Mouse (Mus musculus): Measurements from ENCODE around the gene Chchd1. TPM values are rescaled to one million over a fixed set of nuclear protein-coding genes. Genes with fewer than 3 reads are reported as not detected.
A peak's percentile ranks its signal among the peaks of the same experiment; 100 is the strongest.

Chchd1 gene
- polyA plus RNA-seq, 1 experiment from 2014 or later: 194 TPM

DNA sequence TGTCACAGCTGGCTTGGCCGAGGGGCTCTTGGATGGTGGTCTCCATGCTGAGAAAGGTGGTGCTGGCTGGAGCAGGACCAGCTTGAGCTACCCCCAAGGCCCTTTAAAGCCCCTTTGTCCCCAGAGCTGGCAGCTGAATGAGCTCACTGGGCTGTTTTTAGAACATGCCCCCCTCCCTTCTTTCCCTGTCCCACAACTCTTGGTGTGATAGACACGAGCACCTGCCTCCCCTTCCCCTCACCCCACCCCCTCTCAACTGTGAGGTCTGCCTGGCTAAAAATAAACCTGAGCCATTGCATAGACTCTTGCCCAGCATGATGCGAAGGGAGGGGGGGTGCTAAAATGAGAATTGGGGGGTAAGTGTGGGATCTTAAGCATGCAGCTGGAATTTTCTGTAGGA is 38.4 kb upstream of the Chchd1 start:
- 41% methylated on average over 3 of the region's 3 CpGs for WGBS
- peak overlapping the region; percentile 71 for H3K4me3 ChIP-seq
- peak overlapping the region; percentile 43; the same call in 1 of the 2 replicates for H3K9ac ChIP-seq
- no peaks in the 10 kb centered on the region for H3K9me3 ChIP-seq
- H3K4me2 ChIP-seq (replicated peaks): peak overlapping the region; percentile 41
- peaks cover 41% of the 10 kb centered on the region for H3K4me1 ChIP-seq
- no peaks in the 10 kb centered on the region for H3K36me3 ChIP-seq
- ATAC-seq (ENCODE audit: low FRiP score, low read depth): peak; percentile 39
- H3K27me3 ChIP-seq: peaks cover 21% of the 10 kb centered on the region
- H3K27ac ChIP-seq: peak overlapping the region; percentile 79

DNA sequence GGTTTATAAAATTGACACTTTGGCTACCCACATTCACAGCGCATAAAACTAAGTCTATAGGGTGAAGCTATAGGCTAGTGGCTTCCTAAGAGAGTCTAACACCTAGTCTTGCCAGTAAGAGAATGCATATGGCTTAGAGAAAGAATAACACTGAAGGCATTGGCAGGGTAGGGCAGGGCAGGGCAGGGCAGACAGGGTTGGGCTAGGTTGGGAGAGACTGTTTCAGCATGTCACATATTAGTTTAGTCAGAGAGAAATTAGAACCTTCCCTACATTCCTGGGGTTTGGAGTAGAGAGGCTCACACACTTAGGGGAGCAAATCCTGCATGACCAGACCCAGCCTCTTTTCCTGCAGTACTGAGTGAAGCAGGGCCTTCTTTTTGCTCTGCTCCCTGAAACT is 35.3 kb upstream of the Chchd1 start:
- H3K9me3 ChIP-seq: no peaks in the 10 kb centered on the region
- WGBS: 72% methylated on average over 1 of the region's 1 CpGs
- no peak for ATAC-seq (ENCODE audit: low FRiP score, low read depth)
- H3K4me1 ChIP-seq: peaks cover 24% of the 10 kb centered on the region
- H3K36me3 ChIP-seq: no peaks in the 10 kb centered on the region; the same call in 1 of the 2 replicates
- peaks cover 24% of the 10 kb centered on the region for H3K27me3 ChIP-seq
- no peak overlapping the region for H3K4me3 ChIP-seq
- H3K4me2 ChIP-seq (replicated peaks): no peak overlapping the region
- no peak overlapping the region for H3K9ac ChIP-seq
- no peak overlapping the region for H3K27ac ChIP-seq

DNA sequence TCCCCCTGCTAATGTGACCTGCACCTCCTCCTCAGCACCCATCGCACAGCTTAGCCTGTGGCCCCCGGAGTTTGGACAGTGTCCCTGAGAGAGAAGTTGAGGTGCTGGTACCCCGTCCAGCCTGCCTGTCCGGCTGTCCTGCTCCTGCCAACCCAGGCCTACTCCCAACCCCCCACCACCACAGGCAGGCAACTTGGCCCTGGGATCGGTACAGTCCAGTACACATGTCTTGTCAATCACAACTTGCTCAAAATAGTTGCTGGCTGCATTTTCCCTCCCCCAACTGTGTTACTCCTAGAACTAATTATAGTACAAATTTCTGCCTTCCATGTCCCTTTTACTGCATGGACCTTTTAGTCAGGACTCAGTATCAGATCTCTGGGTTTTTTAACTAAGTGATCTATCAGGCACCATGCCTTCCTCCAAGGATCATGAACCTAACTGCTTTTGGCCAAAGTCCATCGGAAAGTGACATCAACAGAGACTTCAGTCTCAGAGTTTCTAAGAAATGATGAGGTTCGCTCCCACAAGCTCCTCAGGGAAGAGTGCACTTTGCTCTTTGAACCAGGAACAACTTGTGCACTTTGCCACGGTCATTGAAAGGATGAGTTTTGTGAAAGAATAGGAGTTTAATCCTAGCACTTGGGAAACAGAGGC is 34.5 kb upstream of the Chchd1 start, which contains the start of gene Synpo2l:
Gene Synpo2l (minus strand): TSS at position 201 of the 657 bp plus-strand sequence.
- Histone ChIP-seq H3K4me2 (replicated peaks) (no peak within 1 kb of the TSS), H3K9me3 (no peaks in the 10 kb centered on the region), H3K4me1 (peaks cover 17% of the 10 kb centered on the region), H3K27me3 (peaks cover 24% of the 10 kb centered on the region), H3K36me3 (no peaks in the 10 kb centered on the region; the same call in 1 of the 2 replicates), H3K9ac (no peak within 1 kb of the TSS), H3K27ac (no peak within 1 kb of the TSS), H3K4me3 (no peak within 1 kb of the TSS)
- 82% methylated on average over 8 of the region's 8 CpGs for WGBS
- ATAC-seq (ENCODE audit: low FRiP score, low read depth): peak; percentile 55; the same call in 1 of the 2 replicates

DNA sequence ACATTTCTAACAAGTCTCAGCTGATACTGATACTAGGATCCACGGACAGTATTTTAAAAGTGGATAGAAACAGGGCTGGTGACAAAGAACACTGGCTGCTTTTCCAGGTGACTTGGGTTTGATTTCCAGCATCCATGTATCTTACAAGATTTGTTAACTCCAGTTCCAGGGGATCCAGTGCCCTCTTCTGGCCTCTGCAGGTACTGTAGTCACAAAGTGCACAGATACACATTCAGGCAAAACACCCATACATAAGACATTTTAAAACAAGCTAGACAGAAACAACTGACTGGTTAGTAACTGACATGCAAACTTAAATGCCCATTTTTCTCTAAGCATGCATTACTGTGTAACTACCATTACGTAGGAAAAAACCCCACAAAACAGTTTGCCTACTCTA is 29.8 kb upstream of the Chchd1 start:
- H3K27me3 ChIP-seq: peaks cover 14% of the 10 kb centered on the region
- peaks cover 24% of the 10 kb centered on the region for H3K36me3 ChIP-seq
- H3K27ac ChIP-seq: no peak overlapping the region
- 92% methylated on average over 2 of the region's 2 CpGs for WGBS
- ATAC-seq (ENCODE audit: low FRiP score, low read depth): no peak
- no peaks in the 10 kb centered on the region for H3K9me3 ChIP-seq
- H3K4me3 ChIP-seq: no peak overlapping the region
- H3K4me2 ChIP-seq (replicated peaks): peak overlapping the region; percentile 7; the same call in 1 of the 2 replicates
- H3K9ac ChIP-seq: no peak overlapping the region
- peaks cover 16% of the 10 kb centered on the region for H3K4me1 ChIP-seq

DNA sequence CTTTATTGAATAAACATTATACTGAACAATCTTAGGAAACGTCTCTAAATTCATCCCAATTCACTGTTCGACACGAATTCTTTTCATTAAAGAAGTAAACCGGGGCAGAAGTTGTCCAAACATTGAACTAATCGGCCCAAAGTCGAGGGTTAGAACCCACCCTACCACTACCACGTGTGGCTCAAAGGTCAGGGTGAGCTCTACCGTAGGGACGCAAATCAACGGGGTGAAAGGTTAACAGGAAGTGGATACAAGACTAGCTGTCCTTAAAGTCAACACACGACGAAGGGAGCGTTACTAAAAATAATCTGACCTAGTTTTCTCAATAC is 29.1 kb upstream of the Chchd1 start:
- peak overlapping the region; percentile 57 for H3K9ac ChIP-seq

DNA sequence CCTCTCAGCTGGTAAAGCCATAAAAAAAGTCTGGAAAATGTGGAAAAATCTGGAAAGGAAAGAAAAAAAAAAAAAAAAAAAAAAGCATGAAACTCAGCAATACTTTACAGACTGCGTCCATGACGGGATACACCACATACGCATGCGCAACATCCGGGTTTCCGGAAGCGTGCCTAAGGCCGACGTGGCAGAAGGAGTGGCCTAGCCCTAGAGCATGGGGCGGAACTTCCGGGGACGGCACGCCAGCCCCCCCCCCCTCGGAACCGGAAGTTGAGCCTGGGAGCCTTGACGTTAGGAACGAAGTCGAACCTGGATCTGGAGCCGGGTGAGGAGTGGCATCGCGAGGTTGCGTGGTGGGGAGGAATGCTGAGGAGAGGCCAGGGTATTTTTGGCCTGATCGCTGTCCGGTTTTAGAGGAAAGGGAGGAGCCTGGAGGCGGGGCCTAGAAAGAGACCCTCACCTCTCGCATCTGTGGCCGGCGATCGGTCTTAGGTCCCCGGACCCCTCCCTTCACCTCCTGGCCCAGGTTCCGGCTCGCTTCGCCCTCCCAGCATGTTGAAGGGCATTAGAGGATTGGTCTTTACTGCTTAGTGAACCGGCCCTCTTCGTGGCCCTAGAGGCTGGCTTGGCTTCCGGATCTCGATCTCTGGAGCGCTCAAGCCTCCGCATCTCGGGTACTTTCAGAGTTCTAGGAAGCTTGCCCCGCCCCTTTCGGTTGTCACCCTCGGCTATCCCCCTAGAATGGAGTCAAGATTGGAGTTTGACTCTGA is 28.6 kb upstream of the Chchd1 start, which contains the start of gene Sec24c:
Gene Sec24c (plus strand): TSS at position 245 of the 770 bp plus-strand sequence.
- H3K4me1 ChIP-seq: peaks cover 16% of the 10 kb centered on the region
- peaks cover 37% of the 10 kb centered on the region for H3K36me3 ChIP-seq
- 3% methylated on average over 43 of the region's 43 CpGs for WGBS
- peaks cover 3% of the 10 kb centered on the region; the same call in 1 of the 2 replicates for H3K27me3 ChIP-seq
- H3K9me3 ChIP-seq: no peaks in the 10 kb centered on the region
- ATAC-seq (ENCODE audit: low FRiP score, low read depth): peak; percentile 95
- H3K9ac ChIP-seq: peak within 1 kb of the TSS; percentile 84
- H3K4me2 ChIP-seq (replicated peaks): peak within 1 kb of the TSS; percentile 89
- peak within 1 kb of the TSS; percentile 96 for H3K27ac ChIP-seq
- peak within 1 kb of the TSS; percentile 82 for H3K4me3 ChIP-seq

More for the DNA sequence above, 29.1 kb upstream of the Chchd1 start:
- peak overlapping the region; percentile 71 for H3K4me2 ChIP-seq (replicated peaks)
- peak overlapping the region; percentile 82 for H3K4me3 ChIP-seq
- peaks cover 31% of the 10 kb centered on the region for H3K36me3 ChIP-seq
- peaks cover 7% of the 10 kb centered on the region; the same call in 1 of the 2 replicates for H3K27me3 ChIP-seq
- no peaks in the 10 kb centered on the region for H3K9me3 ChIP-seq
- ATAC-seq (ENCODE audit: low FRiP score, low read depth): peak; percentile 45
- peaks cover 16% of the 10 kb centered on the region for H3K4me1 ChIP-seq
- H3K27ac ChIP-seq: peak overlapping the region; percentile 96
- 13% methylated on average over 13 of the region's 13 CpGs for WGBS

DNA sequence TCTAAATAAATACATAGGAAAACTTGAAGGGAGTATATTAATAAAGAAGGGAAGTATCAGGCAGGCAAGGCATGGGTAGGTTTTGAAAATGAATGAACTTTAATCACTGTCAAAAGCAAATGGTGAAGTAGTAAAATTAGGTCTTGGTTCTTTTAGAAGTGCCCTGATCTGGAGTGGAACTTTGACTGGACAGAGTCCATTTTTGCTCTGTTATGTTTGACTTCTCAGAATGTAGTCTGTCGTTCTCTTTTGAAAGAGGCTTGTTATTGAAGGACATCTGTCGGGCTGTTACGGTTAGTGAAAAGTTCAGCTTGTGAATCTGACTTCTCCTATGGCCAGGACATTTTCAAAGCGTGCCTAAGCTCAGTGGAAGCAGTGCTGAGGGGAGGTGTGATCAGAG is 24.9 kb upstream of the Chchd1 start:
- H3K36me3 ChIP-seq: peaks cover 73% of the 10 kb centered on the region
- H3K4me2 ChIP-seq (replicated peaks): no peak overlapping the region
- no peak overlapping the region for H3K9ac ChIP-seq
- ATAC-seq (ENCODE audit: low FRiP score, low read depth): no peak
- H3K27me3 ChIP-seq: no peaks in the 10 kb centered on the region
- H3K4me1 ChIP-seq: peaks cover 16% of the 10 kb centered on the region
- no peak overlapping the region for H3K4me3 ChIP-seq
- H3K27ac ChIP-seq: no peak overlapping the region
- WGBS: 94% methylated on average over 4 of the region's 4 CpGs
- no peaks in the 10 kb centered on the region for H3K9me3 ChIP-seq

DNA sequence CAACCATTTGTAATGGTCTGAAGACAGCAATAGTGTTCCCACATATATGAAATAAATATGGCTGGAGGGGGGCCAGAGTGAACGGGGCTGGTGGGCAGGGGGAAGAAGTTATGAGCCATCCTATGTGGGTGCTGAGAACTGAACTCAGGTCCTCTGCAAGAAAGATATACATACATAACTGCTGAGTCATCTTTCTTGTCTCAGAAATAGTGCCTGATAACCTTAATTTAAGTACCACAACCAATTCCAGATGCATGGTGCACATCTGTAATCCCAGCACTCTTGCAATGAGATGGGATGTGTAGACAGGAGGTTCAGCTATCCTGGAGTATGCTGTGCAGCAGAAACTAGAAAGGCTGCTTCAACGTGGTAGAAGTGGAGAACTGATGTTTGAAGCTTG is 21.1 kb upstream of the Chchd1 start:
- Histone ChIP-seq H3K36me3 (peaks cover 100% of the 10 kb centered on the region), H3K27ac (no peak overlapping the region), H3K4me3 (no peak overlapping the region), H3K4me1 (no peaks in the 10 kb centered on the region; the same call in 1 of the 2 replicates), H3K27me3 (no peaks in the 10 kb centered on the region), H3K9me3 (no peaks in the 10 kb centered on the region), H3K9ac (no peak overlapping the region), H3K4me2 (replicated peaks) (no peak overlapping the region)
- no peak for ATAC-seq (ENCODE audit: low FRiP score, low read depth)
- 93% methylated on average over 2 of the region's 2 CpGs for WGBS

DNA sequence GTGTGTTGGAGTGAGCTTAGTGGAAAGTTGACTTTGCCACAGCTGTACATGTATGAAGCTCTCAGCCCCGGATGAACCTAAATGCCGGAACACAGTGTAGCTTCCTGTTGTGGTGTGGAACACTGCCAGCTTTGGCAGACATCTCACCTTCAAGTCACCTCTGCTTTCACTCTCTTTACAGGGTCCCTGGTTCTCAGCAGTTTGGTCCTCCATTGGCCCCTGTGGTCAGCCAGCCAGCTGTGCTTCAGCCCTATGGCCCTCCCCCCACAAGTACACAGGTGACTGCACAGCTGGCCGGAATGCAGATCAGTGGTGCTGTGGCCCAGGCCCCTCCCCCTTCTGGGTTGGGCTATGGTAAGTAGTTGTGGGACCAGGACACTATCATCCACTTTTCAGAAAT is 20.3 kb upstream of the Chchd1 start:
- WGBS: 70% methylated on average over 3 of the region's 3 CpGs
- Histone ChIP-seq H3K4me3 (no peak overlapping the region), H3K36me3 (peaks cover 100% of the 10 kb centered on the region), H3K4me2 (replicated peaks) (no peak overlapping the region), H3K4me1 (no peaks in the 10 kb centered on the region), H3K27ac (no peak overlapping the region), H3K27me3 (no peaks in the 10 kb centered on the region), H3K9ac (no peak overlapping the region), H3K9me3 (no peaks in the 10 kb centered on the region)
- no peak for ATAC-seq (ENCODE audit: low FRiP score, low read depth)

DNA sequence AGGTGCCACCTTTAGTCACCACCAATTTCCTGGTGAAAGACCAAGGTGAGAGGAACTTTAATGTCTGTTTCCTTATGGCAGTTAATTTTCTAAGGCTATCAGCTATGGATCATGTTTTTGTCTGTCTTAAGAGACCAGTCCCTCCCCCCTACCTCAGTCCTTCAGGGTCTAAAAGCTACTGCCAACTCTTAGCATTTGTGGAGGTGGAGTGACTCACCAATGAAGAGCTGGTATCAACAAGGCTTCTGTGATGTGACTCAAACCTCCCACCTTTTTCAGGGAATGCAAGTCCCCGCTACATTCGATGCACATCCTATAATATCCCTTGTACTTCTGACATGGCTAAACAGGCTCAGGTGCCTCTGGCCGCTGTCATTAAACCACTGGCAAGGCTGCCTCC is 16.2 kb upstream of the Chchd1 start:
- H3K36me3 ChIP-seq: peaks cover 99% of the 10 kb centered on the region
- H3K4me2 ChIP-seq (replicated peaks): no peak overlapping the region
- no peak overlapping the region for H3K27ac ChIP-seq
- no peak for ATAC-seq (ENCODE audit: low FRiP score, low read depth)
- H3K9ac ChIP-seq: no peak overlapping the region
- no peak overlapping the region for H3K4me3 ChIP-seq
- H3K27me3 ChIP-seq: no peaks in the 10 kb centered on the region
- H3K4me1 ChIP-seq: no peaks in the 10 kb centered on the region
- whole genome bisulfite sequencing: 93% methylated on average over 3 of the region's 3 CpGs
- H3K9me3 ChIP-seq: no peaks in the 10 kb centered on the region

DNA sequence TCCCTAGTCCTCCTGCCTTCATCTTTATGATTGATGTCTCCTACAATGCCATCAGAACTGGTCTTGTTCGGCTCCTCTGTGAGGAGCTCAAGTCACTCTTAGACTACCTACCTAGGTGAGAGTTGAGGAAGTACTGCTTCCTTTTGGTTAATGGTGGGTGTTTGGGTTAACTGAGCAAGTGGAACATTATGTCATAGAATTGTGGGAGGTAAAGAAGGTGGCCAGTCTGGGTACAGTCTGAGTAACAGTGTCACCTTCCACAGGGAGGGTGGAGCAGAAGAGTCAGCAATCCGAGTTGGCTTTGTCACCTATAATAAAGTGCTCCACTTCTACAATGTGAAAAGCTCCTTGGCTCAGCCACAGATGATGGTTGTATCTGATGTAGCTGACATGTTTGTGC is 13.8 kb upstream of the Chchd1 start:
- 91% methylated on average over 2 of the region's 2 CpGs for WGBS
- no peak overlapping the region for H3K27ac ChIP-seq
- no peak overlapping the region for H3K4me3 ChIP-seq
- H3K36me3 ChIP-seq: peaks cover 99% of the 10 kb centered on the region
- no peaks in the 10 kb centered on the region for H3K27me3 ChIP-seq
- no peak for ATAC-seq (ENCODE audit: low FRiP score, low read depth)
- no peaks in the 10 kb centered on the region for H3K9me3 ChIP-seq
- peaks cover 2% of the 10 kb centered on the region; the same call in 1 of the 2 replicates for H3K4me1 ChIP-seq
- no peak overlapping the region for H3K4me2 ChIP-seq (replicated peaks)
- H3K9ac ChIP-seq: no peak overlapping the region

DNA sequence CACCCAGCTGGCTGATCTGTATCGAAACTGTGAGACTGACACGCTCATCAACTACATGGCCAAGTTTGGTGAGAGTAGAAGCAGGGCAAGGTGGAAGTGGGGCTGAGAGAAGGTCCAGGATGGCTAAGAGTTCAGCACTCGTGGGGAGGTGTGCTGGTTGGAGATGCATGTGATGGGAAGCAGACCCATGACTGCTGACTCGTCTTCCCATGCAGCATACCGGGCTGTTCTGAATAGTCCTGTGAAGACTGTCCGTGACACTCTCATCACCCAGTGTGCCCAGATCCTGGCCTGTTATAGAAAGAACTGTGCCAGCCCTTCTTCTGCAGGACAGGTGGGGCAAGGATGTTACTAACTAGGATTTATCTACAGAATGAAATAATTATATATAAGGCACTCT is 11.0 kb upstream of the Chchd1 start:
- Histone ChIP-seq H3K27ac (no peak overlapping the region), H3K4me1 (peaks cover 20% of the 10 kb centered on the region), H3K4me2 (replicated peaks) (no peak overlapping the region), H3K36me3 (peaks cover 77% of the 10 kb centered on the region), H3K9ac (no peak overlapping the region), H3K4me3 (no peak overlapping the region), H3K27me3 (no peaks in the 10 kb centered on the region), H3K9me3 (no peaks in the 10 kb centered on the region)
- ATAC-seq (ENCODE audit: low FRiP score, low read depth): no peak
- WGBS: 93% methylated on average over 6 of the region's 6 CpGs
